Mouse (Mus musculus): ENCODE measurements at regions not wholly inside any gene's neighbourhood (a gene's known extent, or its start where the extent isn't known, plus 50 kb on each side); places are given as distances from the start of the nearest gene placed in this dataset.
A peak's percentile ranks its signal among the peaks of the same experiment; 100 is the strongest.

DNA sequence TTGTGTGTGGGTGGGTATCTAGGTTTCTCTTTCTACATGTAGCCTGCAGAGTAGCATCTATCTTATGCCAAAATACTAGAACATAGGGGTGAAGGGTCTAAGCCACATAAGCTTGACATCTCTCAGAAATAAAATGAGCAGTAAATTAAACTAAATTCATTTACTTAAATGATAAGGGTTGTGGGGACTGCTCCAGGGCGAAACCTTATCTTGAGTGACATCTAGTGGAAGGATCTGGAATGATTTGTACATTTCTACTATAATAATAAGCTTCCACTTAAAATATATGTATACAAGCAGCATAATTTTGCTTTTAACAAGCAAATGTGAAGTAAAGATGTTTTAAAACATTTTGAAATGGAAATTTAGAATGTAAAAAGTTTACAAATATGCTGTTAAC, 271.4 kb downstream of the Vgll3 start:
- peak; percentile 4 to 8 for DNase-seq (ENCODE audit: low spot score in 2 of 2)
- intact Hi-C loops (cut with DNase I), result no loop called here

DNA sequence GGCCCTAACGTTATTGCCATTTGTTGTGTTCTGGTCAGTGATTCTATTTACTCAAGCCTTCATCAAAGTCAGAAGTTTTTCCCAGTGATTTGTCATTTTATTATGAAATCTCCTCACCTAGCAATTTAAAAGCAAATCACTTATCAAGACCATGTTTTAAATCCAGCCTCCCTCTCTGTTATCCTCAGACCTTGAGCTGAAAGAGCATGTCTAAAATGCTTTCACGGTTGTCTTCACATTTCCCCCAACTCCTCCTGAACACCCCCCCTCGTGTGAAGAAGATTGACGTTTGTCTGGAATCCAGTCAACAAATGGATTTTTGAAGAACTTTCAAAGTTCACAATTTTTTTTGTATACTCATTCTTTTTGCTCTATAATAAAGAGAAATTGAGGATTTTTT, 277.7 kb downstream of the Vgll3 start:
- DNase-seq (ENCODE audit: low spot score in 2 of 2), result no peak
- intact Hi-C loops (cut with DNase I), result no loop called here

DNA sequence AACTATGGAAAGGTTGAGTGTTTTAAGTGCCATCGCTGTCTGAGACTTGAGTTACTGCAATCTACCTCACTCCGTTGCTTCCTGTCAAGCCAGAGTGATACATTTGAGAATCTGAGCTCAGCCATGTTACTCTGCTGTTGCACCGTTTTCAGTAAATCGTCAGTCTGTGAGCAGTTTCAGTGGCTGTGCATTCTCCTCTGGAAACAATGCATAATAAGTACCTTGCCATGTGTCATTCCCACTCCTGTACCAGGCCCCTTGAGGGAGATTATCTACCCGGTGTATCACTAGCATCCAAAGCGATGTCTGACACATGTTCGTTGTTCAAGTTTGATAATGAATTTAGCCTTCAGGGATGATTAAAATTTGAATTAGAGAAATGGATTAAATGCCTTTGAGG, 280.6 kb downstream of the Vgll3 start:
- intact Hi-C loops (cut with DNase I), result no loop called here
- DNase-seq (ENCODE audit: low spot score in 2 of 2), result no peak

DNA sequence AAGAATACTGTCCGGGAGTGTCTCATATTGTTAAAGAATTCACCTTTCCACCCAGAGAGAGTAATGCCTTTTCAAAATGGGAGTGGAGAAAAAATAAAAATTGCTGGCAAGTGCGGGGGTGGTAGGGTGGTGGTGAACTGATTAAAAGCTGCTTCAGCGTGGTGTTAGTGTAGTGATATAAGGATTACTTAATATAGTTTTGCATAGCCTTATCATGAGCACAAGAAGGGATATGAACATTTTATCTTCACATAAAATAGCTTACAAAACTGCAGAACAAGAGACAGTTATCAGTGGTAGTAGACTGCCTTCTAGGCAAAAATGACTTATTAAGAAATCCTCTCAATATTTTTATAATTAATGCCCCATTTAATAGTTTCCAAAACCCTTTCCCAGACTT, 302.9 kb downstream of the Vgll3 start:
- intact Hi-C loops (cut with DNase I), result no loop called here
- DNase-seq (ENCODE audit: low spot score in 2 of 2), result no peak

DNA sequence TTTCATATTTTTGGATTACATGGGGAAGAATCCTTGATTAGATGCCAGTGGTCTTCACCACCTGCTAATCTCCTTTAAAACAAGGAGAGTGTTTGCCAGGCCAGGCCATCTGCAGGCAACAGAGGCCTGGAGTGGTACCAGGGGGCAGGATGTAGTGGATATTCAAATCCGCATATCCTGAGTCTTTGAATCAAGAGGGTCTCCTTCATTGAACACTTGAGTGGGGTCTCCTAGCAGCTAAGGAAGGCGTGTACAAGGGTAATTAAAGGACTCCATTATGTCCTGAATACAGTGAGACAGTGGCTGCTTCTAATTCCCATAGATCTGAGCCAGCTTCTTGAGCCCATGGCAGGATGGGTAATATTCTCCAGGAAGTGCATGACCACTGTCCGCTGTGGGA, 322.7 kb downstream of the Vgll3 start:
- DNase-seq (ENCODE audit: low spot score in 2 of 2), result no peak
- intact Hi-C loops (cut with DNase I), result no loop called here

DNA sequence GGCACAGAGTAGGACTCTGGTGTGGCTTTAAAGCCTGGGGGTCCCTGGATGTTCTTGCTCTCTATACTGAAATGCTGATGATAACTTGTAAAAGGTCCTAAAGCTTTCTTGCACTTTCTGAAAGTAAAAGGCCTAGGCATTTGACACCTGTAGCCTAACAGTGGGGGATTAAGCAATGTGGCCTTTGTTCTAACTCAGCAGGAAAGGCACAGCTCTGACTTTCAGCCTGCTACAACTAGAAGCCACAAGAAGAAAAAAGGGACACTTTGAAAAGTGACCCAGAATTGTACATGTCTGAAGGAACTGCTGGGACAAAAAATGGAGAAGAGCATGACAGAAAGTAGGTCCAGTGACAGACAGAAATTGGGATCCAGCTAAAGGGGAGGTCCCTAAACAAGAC, 329.7 kb downstream of the Vgll3 start:
- no peak for DNase-seq (ENCODE audit: low spot score in 2 of 2)
- intact Hi-C loops (cut with DNase I), result no loop called here

DNA sequence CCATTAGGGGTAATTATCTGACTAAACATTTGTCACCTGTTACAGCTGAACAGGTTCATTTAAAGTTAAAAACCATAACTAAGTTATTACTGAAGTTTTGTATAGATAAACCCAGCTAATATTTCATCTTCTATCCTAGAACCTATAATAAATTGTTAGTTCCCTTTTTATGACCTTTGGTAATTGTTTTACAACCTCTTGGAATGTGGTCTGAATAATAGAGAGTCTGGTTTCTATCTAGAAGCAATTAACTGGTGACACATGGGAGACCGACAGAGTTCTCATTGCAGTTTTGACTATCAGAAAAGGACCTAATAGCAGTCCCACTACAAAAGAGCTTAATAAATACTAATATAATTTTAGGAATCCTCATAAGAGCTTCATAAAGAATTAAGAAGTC, 330.2 kb downstream of the Vgll3 start:
- intact Hi-C loops (cut with DNase I), result no loop called here

DNA sequence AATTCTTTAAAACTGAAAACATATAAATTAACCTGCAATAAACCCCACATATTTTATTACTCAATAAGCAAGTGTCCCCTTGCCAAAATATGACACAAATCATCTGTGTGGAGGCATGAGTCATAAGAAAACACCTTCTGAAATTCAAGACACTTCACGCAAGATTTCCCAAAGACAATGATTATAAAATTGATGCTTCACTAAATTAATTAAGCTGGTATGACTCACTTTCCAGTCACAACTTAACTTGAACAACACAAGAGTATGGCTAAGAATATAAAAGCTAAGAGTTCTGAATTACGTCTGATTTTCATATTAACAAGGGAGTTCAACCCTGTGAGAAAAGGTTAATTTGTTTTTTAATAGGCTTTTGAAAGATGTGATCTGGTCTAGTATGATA, 353.2 kb downstream of the Vgll3 start:
- no peak for DNase-seq (ENCODE audit: low spot score in 2 of 2)
- intact Hi-C loops (cut with DNase I), result no loop called here

More for the DNA sequence above, 330.2 kb downstream of the Vgll3 start:
- no peak for DNase-seq (ENCODE audit: low spot score in 2 of 2)

DNA sequence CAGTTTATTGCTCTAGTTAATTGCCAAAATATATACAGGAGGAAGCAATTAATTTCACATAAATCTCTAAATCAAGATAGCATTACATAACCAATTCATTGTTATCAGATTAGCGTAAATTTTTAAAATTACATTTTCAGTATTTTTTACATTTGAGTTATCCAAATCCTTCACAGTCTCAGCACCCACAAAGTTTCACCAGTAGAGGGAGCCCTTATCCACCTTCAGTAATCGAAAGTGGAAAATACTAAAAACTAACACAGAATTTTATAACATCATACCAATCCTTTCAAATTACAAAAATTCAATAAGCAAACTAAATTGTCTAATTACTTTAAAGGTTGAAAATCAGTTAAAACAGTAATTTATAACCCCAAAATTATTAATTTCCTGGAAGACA, 375.7 kb downstream of the Vgll3 start:
- DNase-seq (ENCODE audit: low spot score in 2 of 2), result peak; percentile 36 to 69
- intact Hi-C loops (cut with DNase I), result no loop called here

DNA sequence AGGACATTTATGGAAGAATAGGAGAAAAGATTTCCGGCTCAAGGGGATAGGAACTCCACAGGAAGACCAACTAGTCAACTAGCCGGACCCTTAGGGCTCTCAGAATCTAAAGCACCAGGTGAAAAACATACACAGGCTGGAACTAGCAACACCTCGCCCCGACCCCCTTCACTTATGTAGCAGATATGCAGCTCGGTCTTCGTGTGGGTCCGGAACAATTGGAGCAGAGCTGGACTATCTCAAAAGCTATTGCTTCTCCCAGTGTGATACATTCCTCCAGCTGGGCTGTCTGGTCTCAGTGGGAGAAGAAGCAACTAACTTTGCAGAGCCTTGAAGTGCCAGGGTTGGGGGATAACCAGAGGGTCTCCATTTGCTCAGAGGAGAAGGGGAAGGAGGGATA, 386.3 kb downstream of the Vgll3 start:
- intact Hi-C loops (cut with DNase I), result no loop called here
- no peak for DNase-seq (ENCODE audit: low spot score in 2 of 2)

Data from left cerebral cortex, postnatal 14 days (tissue).